Mouse (Mus musculus): ENCODE measurements around the gene Atp5j2. TPM values are rescaled to one million over a fixed set of nuclear protein-coding genes. Genes with fewer than 3 reads are reported as not detected.
A peak's percentile ranks its signal among the peaks of the same experiment; 100 is the strongest.

Gene Atp5j2
- polyA plus RNA-seq, 1 experiment: 175 TPM

DNA sequence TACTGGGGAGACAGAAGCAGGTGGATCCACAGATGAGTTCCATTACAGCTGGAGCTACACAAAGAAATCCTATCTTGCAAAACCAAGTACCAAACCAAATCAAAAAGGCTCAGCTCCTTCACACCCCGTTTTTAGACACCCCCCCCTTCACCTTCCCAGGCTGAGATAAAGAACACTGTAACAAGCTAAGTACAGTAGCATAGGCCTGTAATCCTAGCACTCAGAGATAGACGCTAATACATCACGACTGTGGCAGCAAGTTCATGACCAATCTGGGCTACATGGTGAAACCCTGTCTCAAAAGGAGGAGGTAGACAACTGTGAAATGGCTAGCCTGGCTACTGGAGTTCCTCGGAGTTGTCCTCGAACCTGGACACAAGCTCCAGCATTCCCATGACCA, 1.5 kb downstream of the Atp5j2 start:
- 29% methylated on average over 5 of the region's 5 CpGs for WGBS
- Histone ChIP-seq H3K27ac (ENCODE audit: control insufficient read depth, insufficient read depth, low read length) (no peak overlapping the region), H3K4me3 (ENCODE audit: control insufficient read depth, insufficient read depth, low read length) (no peak overlapping the region; the same call in 1 of the 2 replicates), H3K4me1 (replicated peaks; ENCODE audit: control insufficient read depth, insufficient read depth, low read length) (peaks cover 11% of the 10 kb centered on the region), H3K27me3 (ENCODE audit: control insufficient read depth, insufficient read depth, low read length) (no peaks in the 10 kb centered on the region), H3K36me3 (ENCODE audit: control insufficient read depth, insufficient read depth, low read length) (peaks cover 33% of the 10 kb centered on the region)
- no peak for DNase-seq
- TF ChIP-seq CTCF (IDR thresholded peaks at IDR 0.05; ENCODE audit: borderline replicate concordance, control insufficient read depth, extremely low read depth, insufficient read depth, low read length, poor library complexity) (no peak), POLR2A (IDR thresholded peaks at IDR 0.05; ENCODE audit: control insufficient read depth, extremely low read depth, insufficient read depth, low read length, poor library complexity) (no peak)

DNA sequence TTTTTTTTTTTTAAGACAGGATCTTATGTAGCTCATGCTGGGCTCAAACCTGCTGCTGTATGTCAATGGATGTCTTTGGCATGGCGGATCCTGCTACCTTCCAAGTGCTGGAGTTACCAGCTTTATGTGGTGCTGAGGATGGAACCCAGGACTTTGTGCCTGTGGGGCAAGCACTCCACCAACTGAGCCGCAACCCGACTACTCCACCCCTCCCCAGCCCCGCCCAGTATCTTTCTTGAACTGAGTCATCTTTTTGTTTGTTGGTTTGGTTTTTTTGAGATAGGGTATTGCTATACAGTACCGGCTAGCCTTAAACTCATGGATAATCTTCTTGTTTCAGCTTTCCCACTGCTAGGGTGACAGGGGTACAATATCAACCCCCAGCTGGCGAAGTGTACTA, 2.4 kb downstream of the Atp5j2 start:
- no peak for DNase-seq
- Histone ChIP-seq H3K4me1 (replicated peaks; ENCODE audit: control insufficient read depth, insufficient read depth, low read length) (peaks cover 11% of the 10 kb centered on the region), H3K27ac (ENCODE audit: control insufficient read depth, insufficient read depth, low read length) (no peak overlapping the region), H3K4me3 (ENCODE audit: control insufficient read depth, insufficient read depth, low read length) (no peak overlapping the region), H3K36me3 (ENCODE audit: control insufficient read depth, insufficient read depth, low read length) (peaks cover 33% of the 10 kb centered on the region), H3K27me3 (ENCODE audit: control insufficient read depth, insufficient read depth, low read length) (no peaks in the 10 kb centered on the region)
- WGBS: 96% methylated on average over 6 of the region's 6 CpGs
- no peak for TF ChIP-seq CTCF (IDR thresholded peaks at IDR 0.05; ENCODE audit: borderline replicate concordance, control insufficient read depth, extremely low read depth, insufficient read depth, low read length, poor library complexity)
- TF ChIP-seq POLR2A (IDR thresholded peaks at IDR 0.05; ENCODE audit: control insufficient read depth, extremely low read depth, insufficient read depth, low read length, poor library complexity): no peak

DNA sequence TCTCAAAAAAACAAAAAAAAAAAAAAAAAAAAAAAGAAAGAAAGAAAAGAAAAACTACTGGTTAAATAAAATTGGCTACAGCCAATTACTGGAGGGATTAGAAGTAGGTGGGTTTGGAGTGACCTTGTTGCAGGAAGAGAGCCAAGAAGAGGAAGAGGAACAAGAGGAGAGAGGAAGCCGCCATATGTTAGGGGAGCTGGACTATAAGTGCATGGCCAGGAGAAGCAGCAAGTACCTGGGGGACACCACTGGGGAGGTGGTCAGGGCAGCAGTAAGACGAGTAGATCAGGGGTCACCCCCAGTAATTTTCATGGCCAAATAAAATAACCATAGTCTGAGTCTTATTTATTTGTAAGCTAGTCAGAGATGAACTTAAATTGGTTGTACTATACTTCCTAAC, 6.6 kb downstream of the Atp5j2 start:
- DNase-seq: no peak
- TF ChIP-seq CTCF (IDR thresholded peaks at IDR 0.05; ENCODE audit: borderline replicate concordance, control insufficient read depth, extremely low read depth, insufficient read depth, low read length, poor library complexity): no peak
- no peak for TF ChIP-seq POLR2A (IDR thresholded peaks at IDR 0.05; ENCODE audit: control insufficient read depth, extremely low read depth, insufficient read depth, low read length, poor library complexity)
- no peak overlapping the region for H3K27ac ChIP-seq (ENCODE audit: control insufficient read depth, insufficient read depth, low read length)
- 92% methylated on average over 2 of the region's 2 CpGs for WGBS
- peaks cover 4% of the 10 kb centered on the region; the same call in 1 of the 2 replicates for H3K4me1 ChIP-seq (replicated peaks; ENCODE audit: control insufficient read depth, insufficient read depth, low read length)
- peaks cover 62% of the 10 kb centered on the region for H3K36me3 ChIP-seq (ENCODE audit: control insufficient read depth, insufficient read depth, low read length)
- H3K4me3 ChIP-seq (ENCODE audit: control insufficient read depth, insufficient read depth, low read length): no peak overlapping the region
- H3K27me3 ChIP-seq (ENCODE audit: control insufficient read depth, insufficient read depth, low read length): no peaks in the 10 kb centered on the region

DNA sequence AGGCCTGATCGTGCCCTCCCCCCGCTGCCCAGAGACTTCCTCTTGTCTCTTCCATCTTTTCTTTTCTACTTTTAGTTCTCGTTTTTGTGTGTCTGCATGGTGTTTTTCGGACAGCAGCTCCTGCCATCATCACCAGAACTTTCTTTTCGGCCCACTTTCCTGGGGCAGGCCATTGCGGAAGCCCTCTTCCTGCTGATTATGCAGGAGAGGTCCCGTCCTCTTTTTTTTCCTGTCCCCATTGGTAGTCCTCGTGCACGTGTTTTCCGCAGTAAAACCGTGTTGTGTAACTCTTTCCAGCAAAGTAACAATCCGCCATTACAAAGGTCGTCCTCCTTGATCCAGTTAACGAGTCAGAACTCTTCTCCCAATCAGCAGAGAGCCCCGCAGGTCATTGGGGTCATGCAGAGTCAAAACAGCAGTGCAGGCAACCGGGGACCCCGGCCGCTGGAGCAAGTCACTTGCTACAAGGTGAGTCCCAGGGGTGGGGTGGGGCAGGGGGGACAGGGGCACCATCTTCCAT, 13.3 kb downstream of the Atp5j2 start:
- Histone ChIP-seq H3K27ac (ENCODE audit: control insufficient read depth, insufficient read depth, low read length) (no peak overlapping the region), H3K4me3 (ENCODE audit: control insufficient read depth, insufficient read depth, low read length) (no peak overlapping the region), H3K36me3 (ENCODE audit: control insufficient read depth, insufficient read depth, low read length) (peaks cover 76% of the 10 kb centered on the region), H3K4me1 (replicated peaks; ENCODE audit: control insufficient read depth, insufficient read depth, low read length) (no peaks in the 10 kb centered on the region), H3K27me3 (ENCODE audit: control insufficient read depth, insufficient read depth, low read length) (no peaks in the 10 kb centered on the region)
- TF ChIP-seq CTCF (IDR thresholded peaks at IDR 0.05; ENCODE audit: borderline replicate concordance, control insufficient read depth, extremely low read depth, insufficient read depth, low read length, poor library complexity) (no peak), POLR2A (IDR thresholded peaks at IDR 0.05; ENCODE audit: control insufficient read depth, extremely low read depth, insufficient read depth, low read length, poor library complexity) (no peak)
- WGBS: 88% methylated on average over 18 of the region's 18 CpGs
- no peak for DNase-seq

DNA sequence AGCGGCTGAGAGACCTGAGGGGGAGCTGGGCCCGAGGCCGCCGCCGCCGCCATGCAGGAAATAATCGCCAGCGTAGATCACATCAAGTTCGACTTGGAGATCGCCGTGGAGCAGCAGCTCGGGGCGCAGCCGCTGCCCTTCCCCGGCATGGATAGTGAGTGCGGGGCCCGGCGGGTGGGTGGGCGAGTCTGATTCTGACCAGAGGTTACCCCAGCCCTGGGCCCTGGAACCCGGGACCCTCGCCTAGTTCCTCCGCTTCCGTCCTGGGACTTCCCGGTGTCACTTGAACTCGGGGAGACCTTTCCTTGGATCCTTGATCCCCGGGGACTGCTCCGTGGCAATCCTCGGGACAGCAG, 24.6 kb downstream of the Atp5j2 start:
- DNase-seq: no peak
- Histone ChIP-seq H3K36me3 (ENCODE audit: control insufficient read depth, insufficient read depth, low read length) (no peaks in the 10 kb centered on the region), H3K27me3 (ENCODE audit: control insufficient read depth, insufficient read depth, low read length) (no peaks in the 10 kb centered on the region), H3K27ac (ENCODE audit: control insufficient read depth, insufficient read depth, low read length) (no peak overlapping the region), H3K4me1 (replicated peaks; ENCODE audit: control insufficient read depth, insufficient read depth, low read length) (peaks cover 10% of the 10 kb centered on the region), H3K4me3 (ENCODE audit: control insufficient read depth, insufficient read depth, low read length) (peak overlapping the region; percentile 65)
- under 1% methylated on average over 28 of the region's 28 CpGs for WGBS
- TF ChIP-seq CTCF (IDR thresholded peaks at IDR 0.05; ENCODE audit: borderline replicate concordance, control insufficient read depth, extremely low read depth, insufficient read depth, low read length, poor library complexity): no peak
- no peak for TF ChIP-seq POLR2A (IDR thresholded peaks at IDR 0.05; ENCODE audit: control insufficient read depth, extremely low read depth, insufficient read depth, low read length, poor library complexity)

DNA sequence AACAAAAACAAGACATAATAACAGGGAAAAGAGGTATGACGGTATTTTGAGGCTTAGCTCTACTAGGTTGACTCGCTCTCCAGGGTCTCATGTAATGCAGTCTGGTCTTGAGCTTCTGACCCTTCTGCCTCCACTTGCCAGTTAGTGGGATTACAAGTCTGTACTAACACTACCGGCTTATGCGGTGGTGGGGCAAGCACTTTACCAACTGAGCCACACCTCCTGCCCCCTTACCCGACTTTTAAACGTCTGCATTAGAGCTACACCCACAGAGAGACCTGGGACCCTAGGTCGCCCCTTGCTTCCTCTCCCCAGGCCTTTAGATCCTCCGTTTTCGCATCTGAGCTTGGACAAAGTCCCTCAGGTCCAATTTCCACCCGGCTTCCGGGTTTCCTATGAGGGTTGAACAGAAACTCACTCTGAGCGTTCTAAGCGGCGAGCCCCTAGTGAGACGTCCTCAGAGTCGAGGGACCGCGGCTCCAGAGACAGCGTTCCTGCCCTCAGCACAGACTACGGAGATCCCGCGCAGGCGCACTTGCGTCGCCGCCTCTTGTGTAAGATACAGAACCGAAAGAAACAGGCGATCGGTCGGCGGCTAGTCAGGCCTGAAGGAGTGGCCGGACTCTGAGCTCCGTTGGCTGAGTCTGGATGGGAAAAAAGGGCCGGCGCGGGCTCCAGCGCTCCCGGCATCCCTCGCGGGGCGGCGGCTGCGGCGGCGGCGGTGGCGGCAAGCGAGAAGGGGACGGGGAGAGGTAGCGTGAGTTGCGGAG, 25.1 kb downstream of the Atp5j2 start, which contains the start of the genes Ptcd1 and Cpsf4:
Gene Ptcd1 (minus strand): TSS at position 573 of the 770 bp plus-strand sequence.
Gene Cpsf4 (plus strand): TSS at position 678 of the 770 bp plus-strand sequence.
- WGBS: under 1% methylated on average over 51 of the region's 51 CpGs

More for the DNA sequence above, 25.1 kb downstream of the Atp5j2 start, which contains the start of the genes Ptcd1 and Cpsf4:
- Histone ChIP-seq H3K27me3 (ENCODE audit: control insufficient read depth, insufficient read depth, low read length) (no peaks in the 10 kb centered on the region), H3K36me3 (ENCODE audit: control insufficient read depth, insufficient read depth, low read length) (no peaks in the 10 kb centered on the region; the same call in 1 of the 2 replicates), H3K4me1 (replicated peaks; ENCODE audit: control insufficient read depth, insufficient read depth, low read length) (peaks cover 10% of the 10 kb centered on the region), H3K27ac (ENCODE audit: control insufficient read depth, insufficient read depth, low read length) (peak within 1 kb of the TSS; percentile 91), H3K4me3 (ENCODE audit: control insufficient read depth, insufficient read depth, low read length) (peak within 1 kb of the TSS; percentile 65)
- DNase-seq: peak; percentile 98
- TF ChIP-seq POLR2A (IDR thresholded peaks at IDR 0.05; ENCODE audit: control insufficient read depth, extremely low read depth, insufficient read depth, low read length, poor library complexity) (peak; percentile 79), CTCF (IDR thresholded peaks at IDR 0.05; ENCODE audit: borderline replicate concordance, control insufficient read depth, extremely low read depth, insufficient read depth, low read length, poor library complexity) (peak; percentile 30; the same call in 1 of the 2 replicates)

Measured in thymus, adult 2 months (tissue).